Mouse (Mus musculus): ENCODE results near the gene Ago3. TPM values are rescaled to one million over a fixed set of nuclear protein-coding genes. Genes with fewer than 3 reads are reported as not detected.

The Ago3 gene
- total RNA-seq, 2 experiments from 2014 or later, result 6.4 to 7.8 TPM

GRCm38 (mm10) chr4:126287302-126287995 lies 141.9 kb downstream of the Ago3 start:
- intact Hi-C loops (cut with DNase I; ENCODE audit: low total_unique reads), result no loop called here
- DNase-seq, result no peak

GRCm38 (mm10) chr4:126286492-126286891 lies 142.9 kb downstream of the Ago3 start, which contains the start of gene Col8a2:
Gene Col8a2 (plus strand): TSS chr4:126286793.
- intact Hi-C loops (cut with DNase I; ENCODE audit: low total_unique reads), result no loop called here
- DNase-seq, result no peak

GRCm38 (mm10) chr4:126283582-126283981 lies 145.8 kb downstream of the Ago3 start:
- intact Hi-C loops (cut with DNase I; ENCODE audit: low total_unique reads), result no loop called here
- DNase-seq, result no peak

DNA sequence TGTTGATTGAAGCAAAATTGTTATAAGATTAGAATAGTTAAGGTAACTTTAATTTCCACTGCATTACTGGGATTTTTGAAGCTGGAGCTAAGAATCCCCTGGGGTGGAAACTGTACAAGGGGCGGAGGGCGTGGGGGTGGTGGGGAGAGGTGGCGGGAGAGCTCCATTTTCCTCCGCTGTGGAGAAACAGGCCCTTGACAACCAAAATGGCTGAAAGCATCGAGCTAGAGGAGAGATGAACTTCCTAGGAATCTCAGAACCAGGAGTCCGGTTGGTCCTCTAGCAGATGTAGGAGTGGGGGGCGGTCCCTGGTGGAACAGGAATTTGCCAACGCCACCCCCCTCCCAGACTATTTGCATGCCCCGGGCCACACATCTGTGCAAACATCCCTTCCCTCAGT lies 147.7 kb downstream of the Ago3 start:
- intact Hi-C loops (cut with DNase I; ENCODE audit: low total_unique reads), result no loop called here
- no peak for DNase-seq

Other genes with a start within 250 kb of the Ago3 start
- 10 to 100 TPM; 92.1 to 99.3 TPM for gene Thrap3, start 226.8 kb downstream of the Ago3 start, total RNA-seq (2021)
- gene Map7d1, start 173.2 kb downstream of the Ago3 start, total RNA-seq (2021), result 100 to 1,000 TPM; 165 to 201 TPM
- 10 to 100 TPM; 22.2 to 24.3 TPM for gene Trappc3, start 167.2 kb downstream of the Ago3 start, total RNA-seq (2021)
- gene Col8a2, start 142.8 kb downstream of the Ago3 start, total RNA-seq (2021), result 1 to 10 TPM; 4.7 to 5.6 TPM
- 10 to 100 TPM in 1 of 2 experiments, 1 to 10 TPM in 1; 9.8 to 11.5 TPM for gene Adprhl2, start 107.9 kb downstream of the Ago3 start, total RNA-seq (2021)
- 1 to 10 TPM in 1 of 2 experiments, under 1 TPM in 1; 0.74 to 1.1 TPM for gene Tekt2, start 103.9 kb downstream of the Ago3 start, total RNA-seq (2021)
- 1 to 10 TPM; 6.8 to 7.9 TPM for gene Ago1, start 39.0 kb upstream of the Ago3 start, total RNA-seq (2021)
- gene Ago4, start 103.9 kb upstream of the Ago3 start, total RNA-seq (2021), result 1 to 10 TPM; 2.1 to 2.2 TPM
- 1 to 10 TPM; 2.1 to 2.5 TPM for gene Clspn, start 127.4 kb upstream of the Ago3 start, total RNA-seq (2021)
- 10 to 100 TPM; 13.0 to 13.6 TPM for gene 5730409E04Rik, start 180.3 kb upstream of the Ago3 start, total RNA-seq (2021)
- 10 to 100 TPM; 88.0 to 99.6 TPM for gene Psmb2, start 248.1 kb upstream of the Ago3 start, total RNA-seq (2021)

Data from gastrocnemius, postnatal 14 days (tissue).